Mouse (Mus musculus) C3H10T1/2 (cell line): ENCODE data around the gene Hist1h2bp. TPM values are rescaled to one million over a fixed set of nuclear protein-coding genes. Genes with fewer than 3 reads are reported as not detected.

ENCODE experiments used
- polyA plus RNA-seq, 2 experiments: library from polyadenylated mRNA; unstranded; fragments of >200 nt; fragmentation: generic; extraction: Trizol; gene quantifications; one replicate each; pipeline ENCODE4 v1.2.1; 2012; ENCODE audit warnings: missing spikeins in 2 of 2

Hist1h2bp gene
- 10 to 100 TPM in 1 of 2 experiments, 1 to 10 TPM in 1; 1.7 to 17.1 TPM for polyA plus RNA-seq

GRCm38 (mm10) chr13:21786899-21787629 lies at the start of gene Hist1h2bp, which contains the start of gene Hist1h2an:
Gene Hist1h2bp, plus strand, starts transcription at chr13:21787461.
Gene Hist1h2an, minus strand, starts transcription at chr13:21787218.

DNA sequence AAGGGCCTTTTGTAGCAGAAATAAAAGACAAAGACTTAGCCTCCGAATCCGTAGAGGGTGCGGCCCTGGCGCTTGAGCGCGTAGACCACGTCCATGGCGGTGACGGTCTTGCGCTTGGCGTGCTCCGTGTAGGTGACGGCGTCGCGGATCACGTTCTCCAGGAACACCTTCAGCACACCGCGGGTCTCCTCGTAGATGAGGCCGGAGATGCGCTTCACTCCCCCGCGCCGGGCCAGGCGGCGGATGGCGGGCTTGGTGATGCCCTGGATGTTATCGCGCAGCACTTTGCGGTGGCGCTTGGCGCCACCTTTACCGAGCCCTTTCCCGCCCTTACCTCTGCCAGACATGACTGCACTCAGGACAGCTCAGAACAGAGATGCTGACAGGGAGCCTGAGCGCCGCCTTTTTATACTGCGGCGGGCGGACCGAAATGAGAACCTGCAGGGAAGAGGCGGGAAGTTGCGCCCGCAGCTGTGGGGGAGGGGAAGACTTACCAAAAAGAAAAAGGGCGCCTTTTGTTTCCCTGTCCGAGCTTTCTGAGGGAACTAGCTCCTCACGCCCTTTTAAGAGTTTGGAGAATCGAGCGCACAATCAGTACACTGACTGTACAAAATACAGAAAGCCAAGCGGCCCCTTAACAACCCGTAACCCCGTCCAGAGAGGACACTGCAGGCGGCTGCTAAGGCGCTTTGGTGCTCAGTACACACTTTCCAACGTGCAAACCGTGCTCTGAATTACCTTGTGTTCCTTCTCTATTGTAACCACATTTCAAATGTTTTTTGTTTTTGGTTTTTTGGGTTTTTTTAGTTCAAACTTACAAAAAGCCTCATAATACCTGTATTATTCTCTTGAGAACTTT lies 36.9 kb upstream of the Hist1h2bp start, which contains the start of gene Hist1h4k:
Gene Hist1h4k (minus strand): TSS at position 347 of the 859 bp plus-strand sequence.

DNA sequence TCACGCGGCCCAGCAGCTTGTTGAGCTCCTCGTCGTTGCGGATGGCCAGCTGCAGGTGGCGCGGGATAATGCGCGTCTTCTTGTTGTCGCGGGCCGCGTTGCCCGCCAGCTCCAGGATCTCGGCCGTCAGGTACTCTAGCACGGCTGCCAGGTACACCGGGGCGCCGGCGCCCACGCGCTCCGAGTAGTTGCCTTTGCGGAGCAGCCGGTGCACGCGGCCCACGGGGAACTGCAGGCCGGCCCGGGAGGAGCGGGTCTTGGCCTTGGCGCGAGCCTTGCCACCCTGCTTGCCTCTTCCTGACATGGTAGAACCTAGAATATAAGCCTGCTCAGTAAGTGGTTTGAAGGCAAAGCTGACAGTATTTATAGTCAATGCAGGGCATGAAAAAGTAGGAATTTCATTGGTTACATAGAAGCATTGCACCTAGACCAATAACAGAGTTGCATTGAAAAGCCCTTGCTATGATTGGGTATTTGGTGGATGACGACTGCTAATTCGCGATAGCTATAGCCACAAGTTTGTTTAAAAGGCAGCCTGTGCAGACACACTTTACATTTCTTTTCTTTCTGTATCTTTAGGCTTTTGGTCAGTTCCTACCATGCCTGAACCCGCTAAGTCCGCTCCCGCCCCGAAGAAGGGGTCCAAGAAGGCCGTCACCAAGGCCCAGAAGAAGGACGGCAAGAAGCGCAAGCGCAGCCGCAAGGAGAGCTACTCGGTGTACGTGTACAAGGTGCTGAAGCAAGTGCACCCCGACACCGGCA lies 33.6 kb upstream of the Hist1h2bp start, which contains the start of the genes Hist1h2ak and Hist1h2bn:
Gene Hist1h2ak (minus strand): TSS at position 304 of the 762 bp plus-strand sequence.
Gene Hist1h2bn (plus strand): TSS at position 600 of the 762 bp plus-strand sequence.

GRCm38 (mm10) chr13:21779767-21780731 lies 7.2 kb upstream of the Hist1h2bp start, which contains the start of gene Hist1h1b:
Gene Hist1h1b, minus strand, starts transcription at chr13:21780625.

DNA sequence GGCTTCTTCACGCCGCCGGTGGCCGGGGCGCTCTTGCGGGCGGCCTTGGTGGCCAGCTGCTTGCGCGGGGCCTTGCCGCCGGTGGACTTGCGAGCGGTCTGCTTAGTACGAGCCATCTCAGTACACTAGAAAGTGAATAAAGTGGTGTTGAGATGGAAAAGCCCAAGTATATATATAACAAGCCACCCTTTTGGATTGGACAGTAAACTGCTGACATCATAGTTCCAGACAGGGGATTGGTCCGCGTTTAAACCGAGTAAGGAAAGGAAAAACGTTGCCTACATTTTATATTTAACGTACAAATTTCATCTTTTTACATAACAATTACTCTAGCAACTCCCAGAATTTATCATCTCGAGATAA lies 4.0 kb upstream of the Hist1h2bp start, which contains the start of gene Hist1h3i:
Gene Hist1h3i (minus strand): TSS at position 116 of the 363 bp plus-strand sequence.

DNA sequence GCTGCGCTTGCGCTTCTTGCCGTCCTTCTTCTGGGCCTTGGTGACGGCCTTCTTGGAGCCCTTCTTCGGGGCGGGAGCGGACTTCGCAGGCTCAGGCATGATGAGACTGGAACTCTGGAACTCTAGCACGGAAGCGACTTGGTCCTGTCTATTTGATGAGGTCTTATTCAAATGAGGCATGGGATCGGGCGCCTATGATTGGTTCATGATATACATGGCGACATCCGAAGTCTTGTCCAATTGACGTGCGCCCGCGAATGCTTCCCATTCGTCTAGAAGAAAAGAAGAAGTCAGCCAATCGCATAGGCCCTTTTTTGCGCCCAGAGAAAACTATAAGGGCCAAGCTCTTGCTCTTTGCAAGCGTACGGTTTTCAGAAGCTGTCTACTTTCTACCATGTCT lies 22.8 kb downstream of the Hist1h2bp start, which contains the start of the genes Hist1h2bq and Hist1h2ao:
Gene Hist1h2bq (minus strand): TSS at position 125 of the 400 bp plus-strand sequence.
Gene Hist1h2ao (plus strand): TSS at position 393 of the 400 bp plus-strand sequence.

DNA sequence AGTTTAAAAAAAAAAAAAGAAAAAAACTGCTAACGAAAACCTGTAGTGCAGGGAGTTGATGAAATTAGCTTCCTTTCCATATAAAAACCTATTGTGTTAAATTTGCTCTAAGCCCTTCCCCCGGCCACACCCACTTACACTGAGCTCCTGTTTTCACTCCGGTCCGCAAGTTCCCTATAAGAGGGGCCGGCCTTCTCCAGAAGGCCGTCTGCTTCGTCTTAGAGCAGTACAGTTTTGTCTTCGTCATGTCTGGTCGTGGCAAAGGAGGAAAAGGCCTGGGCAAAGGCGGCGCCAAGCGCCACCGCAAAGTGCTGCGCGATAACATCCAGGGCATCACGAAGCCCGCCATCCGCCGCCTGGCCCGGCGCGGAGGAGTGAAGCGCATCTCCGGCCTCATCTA lies 24.3 kb downstream of the Hist1h2bp start, which contains the start of gene Hist1h4m:
Gene Hist1h4m (plus strand): TSS at position 208 of the 400 bp plus-strand sequence.

DNA sequence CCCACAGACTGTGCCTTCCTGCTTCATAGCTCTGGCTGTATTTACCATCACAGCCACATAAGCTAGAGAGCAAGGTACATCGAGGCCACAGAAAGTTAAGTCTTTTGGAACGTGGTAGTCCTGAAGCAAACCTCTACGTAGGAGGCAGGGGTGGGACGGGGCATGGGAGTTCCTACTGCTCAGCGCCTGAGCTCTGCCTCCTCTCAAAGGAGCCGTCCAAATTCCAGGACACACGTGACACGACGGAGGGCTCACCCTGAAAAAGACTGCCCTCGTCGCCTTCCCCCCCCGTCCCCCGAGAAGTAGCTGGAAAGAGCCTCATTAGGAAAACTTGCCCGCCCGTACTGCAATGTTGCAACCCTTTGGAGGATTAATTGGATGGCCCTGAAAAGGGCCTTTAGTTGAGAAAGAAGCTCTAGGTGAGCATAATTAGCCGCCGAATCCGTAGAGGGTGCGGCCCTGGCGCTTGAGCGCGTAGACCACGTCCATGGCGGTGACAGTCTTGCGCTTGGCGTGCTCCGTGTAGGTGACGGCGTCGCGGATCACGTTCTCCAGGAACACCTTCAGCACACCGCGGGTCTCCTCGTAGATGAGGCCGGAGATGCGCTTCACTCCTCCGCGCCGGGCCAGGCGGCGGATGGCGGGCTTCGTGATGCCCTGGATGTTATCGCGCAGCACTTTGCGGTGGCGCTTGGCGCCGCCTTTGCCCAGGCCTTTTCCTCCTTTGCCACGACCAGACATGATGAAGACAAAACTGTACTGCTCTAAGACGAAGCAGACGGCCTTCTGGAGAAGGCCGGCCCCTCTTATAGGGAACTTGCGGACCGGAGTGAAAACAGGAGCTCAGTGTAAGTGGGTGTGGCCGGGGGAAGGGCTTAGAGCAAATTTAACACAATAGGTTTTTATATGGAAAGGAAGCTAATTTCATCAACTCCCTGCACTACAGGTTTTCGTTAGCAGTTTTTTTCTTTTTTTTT lies 44.4 kb downstream of the Hist1h2bp start, which contains the start of gene Hist1h4n:
Gene Hist1h4n (minus strand): TSS at position 779 of the 977 bp plus-strand sequence.

GRCm38 (mm10) chr13:21833461-21833860 lies 46.2 kb downstream of the Hist1h2bp start, which contains the start of the genes Hist1h2ap and Hist1h2br:
Gene Hist1h2ap, minus strand, starts transcription at chr13:21833507.
Gene Hist1h2br, plus strand, starts transcription at chr13:21833743.

Other genes starting within 250 kb of the Hist1h2bp start
- gene Olfr1366, start 244.7 kb upstream of the Hist1h2bp start, polyA plus RNA-seq, result under 1 TPM; 0.01 to 0.05 TPM
- gene Olfr1535, start 227.6 kb upstream of the Hist1h2bp start, polyA plus RNA-seq, result not detected
- not detected for gene Olfr1364, start 205.7 kb upstream of the Hist1h2bp start, polyA plus RNA-seq
- not detected for gene Olfr1362, start 173.4 kb upstream of the Hist1h2bp start, polyA plus RNA-seq
- under 1 TPM in 1 of 2 experiments, not detected in 1; 0.02 TPM for gene Olfr11, start 144.9 kb upstream of the Hist1h2bp start, polyA plus RNA-seq
- gene Olfr1361, start 124.1 kb upstream of the Hist1h2bp start, polyA plus RNA-seq, result not detected
- not detected for gene Olfr1360, start 110.1 kb upstream of the Hist1h2bp start, polyA plus RNA-seq
- not detected for gene Olfr1359, start 89.3 kb upstream of the Hist1h2bp start, polyA plus RNA-seq
- gene Hist1h2bl, start 71.3 kb upstream of the Hist1h2bp start, polyA plus RNA-seq, result 10 to 100 TPM in 1 of 2 experiments, 1 to 10 TPM in 1; 3.1 to 18.5 TPM
- gene Hist1h2ai, start 71.0 kb upstream of the Hist1h2bp start, polyA plus RNA-seq, result 10 to 100 TPM; 16.9 to 23.6 TPM
- gene Hist1h3h, start 69.8 kb upstream of the Hist1h2bp start, polyA plus RNA-seq, result 10 to 100 TPM; 14.5 to 88.7 TPM
- gene Hist1h2bm, start 65.4 kb upstream of the Hist1h2bp start, polyA plus RNA-seq, result 10 to 100 TPM in 1 of 2 experiments, 1 to 10 TPM in 1; 2.2 to 12.6 TPM
- 1 to 10 TPM; 4.2 to 5.5 TPM for gene Hist1h4j, start 52.4 kb upstream of the Hist1h2bp start, polyA plus RNA-seq
- 10 to 100 TPM in 1 of 2 experiments, 1 to 10 TPM in 1; 7.8 to 28.2 TPM for gene Hist1h4k, start 37.0 kb upstream of the Hist1h2bp start, polyA plus RNA-seq
- 10 to 100 TPM in 1 of 2 experiments, 1 to 10 TPM in 1; 2.8 to 17.3 TPM for gene Hist1h2ak, start 33.6 kb upstream of the Hist1h2bp start, polyA plus RNA-seq
- gene Hist1h2bn, start 33.3 kb upstream of the Hist1h2bp start, polyA plus RNA-seq, result 1 to 10 TPM; 2.0 to 7.9 TPM
- gene Hist1h1b, start 6.8 kb upstream of the Hist1h2bp start, polyA plus RNA-seq, result 1 to 10 TPM; 1.6 to 7.5 TPM
- 10 to 100 TPM; 13.1 to 37.5 TPM for gene Hist1h3i, start 4.1 kb upstream of the Hist1h2bp start, polyA plus RNA-seq
- 10 to 100 TPM; 13.8 to 30.2 TPM for gene Hist1h2an, start 243 bp upstream of the Hist1h2bp start, polyA plus RNA-seq
- gene Hist1h2bq, start 22.7 kb downstream of the Hist1h2bp start, polyA plus RNA-seq, result 10 to 100 TPM; 10.6 to 41.1 TPM
- gene Hist1h2ao, start 23.0 kb downstream of the Hist1h2bp start, polyA plus RNA-seq, result 1 to 10 TPM in 1 of 2 experiments, under 1 TPM in 1; 0.84 to 2.2 TPM
- gene Hist1h4m, start 24.3 kb downstream of the Hist1h2bp start, polyA plus RNA-seq, result 1 to 10 TPM in 1 of 2 experiments, not detected in 1; 2.9 TPM
- gene Hist1h4n, start 44.7 kb downstream of the Hist1h2bp start, polyA plus RNA-seq, result 10 to 100 TPM; 21.2 to 62.8 TPM
- 1,000 to 10,000 TPM in 1 of 2 experiments, 100 to 1,000 TPM in 1; 1,000 to 8,126 TPM for gene Hist1h2ap, start 46.0 kb downstream of the Hist1h2bp start, polyA plus RNA-seq
- gene Hist1h2br, start 46.3 kb downstream of the Hist1h2bp start, polyA plus RNA-seq, result 10 to 100 TPM in 1 of 2 experiments, 1 to 10 TPM in 1; 8.9 to 41.0 TPM
- 1 to 10 TPM in 1 of 2 experiments, under 1 TPM in 1; 0.04 to 2.1 TPM for gene Zfp184, start 157.6 kb downstream of the Hist1h2bp start, polyA plus RNA-seq
- gene Pom121l2, start 193.7 kb downstream of the Hist1h2bp start, polyA plus RNA-seq, result not detected
- gene Prss16, start 222.3 kb downstream of the Hist1h2bp start, polyA plus RNA-seq, result 1 to 10 TPM; 1.1 to 3.2 TPM
- 10 to 100 TPM in 1 of 2 experiments, 1 to 10 TPM in 1; 5.3 to 10.8 TPM for gene Hist1h2ah, start 248.1 kb downstream of the Hist1h2bp start, polyA plus RNA-seq
- gene Hist1h2bk, start 248.4 kb downstream of the Hist1h2bp start, polyA plus RNA-seq, result 10 to 100 TPM; 10.6 to 56.7 TPM